Mouse (Mus musculus) right cerebral cortex, postnatal 10 days (tissue): ENCODE measurements around the gene Rasgef1c.

Experiments used
- DNase-seq, 2 experiments: peaks; one replicate each; pipeline ENCODE4 v3.0.0; 2021; ENCODE audit warnings: low spot score in 2 of 2

Gene Rasgef1c

GRCm38 (mm10) chr11:49901659-49902458 is at the start of gene Rasgef1c:
TSS of gene Rasgef1c (plus strand) at chr11:49901835.
- DNase-seq = peak; percentile 73 to 80

GRCm38 (mm10) chr11:49855144-49855543 is 46.5 kb upstream of the Rasgef1c start:
- DNase-seq = no peak

DNA sequence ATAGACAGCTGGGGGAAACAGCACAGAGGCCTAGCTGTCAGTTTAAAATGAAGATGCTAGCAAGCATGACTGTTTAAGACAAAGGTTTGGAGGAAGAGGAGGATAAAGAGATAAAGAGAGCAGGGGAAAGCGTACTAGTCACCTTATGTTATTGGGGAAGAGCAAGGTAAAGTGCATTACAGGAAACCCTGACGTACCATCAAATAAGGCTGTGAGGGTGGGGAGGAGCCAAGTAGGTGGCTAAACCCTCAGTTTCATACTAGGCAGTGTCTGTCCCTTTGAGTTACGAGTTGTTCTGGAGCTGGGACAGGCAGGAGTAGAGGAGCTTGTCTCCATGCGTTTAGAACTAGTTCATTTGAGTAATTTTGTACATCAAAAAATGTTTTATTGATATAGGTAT is 40.5 kb upstream of the Rasgef1c start:
- no peak for DNase-seq

DNA sequence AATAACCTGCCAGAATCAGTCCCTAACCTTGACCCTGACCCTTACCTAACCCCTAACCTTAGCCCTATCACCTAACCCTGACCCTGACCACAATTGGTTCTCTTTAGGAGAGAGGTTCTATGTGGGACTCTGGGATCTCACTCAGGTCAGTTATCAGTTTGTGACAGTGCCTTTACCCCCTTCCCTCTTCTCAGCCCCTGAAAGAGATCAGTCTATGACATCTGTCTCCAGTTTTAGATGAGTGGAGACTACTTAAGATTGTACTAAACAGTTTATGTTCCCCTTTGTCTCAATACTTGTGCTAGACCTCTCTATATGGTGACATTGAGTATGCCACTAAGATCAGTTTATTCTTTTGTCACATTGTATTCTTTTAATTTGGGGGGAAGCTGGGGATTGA is 37.7 kb upstream of the Rasgef1c start:
- DNase-seq = no peak

DNA sequence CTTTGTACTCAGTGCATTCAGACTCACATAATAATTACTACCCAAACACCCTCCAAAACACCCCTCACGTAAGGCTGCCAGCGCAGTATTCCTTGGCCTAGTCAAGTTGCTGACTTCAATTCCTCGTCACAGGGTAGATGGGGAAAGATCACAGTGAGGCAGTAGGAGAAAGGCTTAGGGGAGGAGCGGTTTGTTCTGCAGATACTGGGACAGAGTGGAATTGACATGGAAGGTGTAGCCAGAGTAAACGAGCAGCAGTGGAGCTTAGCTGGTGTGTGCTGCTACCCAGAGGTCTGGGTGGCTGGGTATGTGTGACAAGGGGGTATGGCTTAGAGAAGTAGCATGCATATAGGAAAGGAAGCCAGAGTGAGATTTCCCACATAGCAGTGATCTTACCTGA is 34.3 kb upstream of the Rasgef1c start:
- DNase-seq = no peak

GRCm38 (mm10) chr11:49869762-49870161 is 31.9 kb upstream of the Rasgef1c start:
- peak in 1 of 2 experiments; percentile 68 for DNase-seq

DNA sequence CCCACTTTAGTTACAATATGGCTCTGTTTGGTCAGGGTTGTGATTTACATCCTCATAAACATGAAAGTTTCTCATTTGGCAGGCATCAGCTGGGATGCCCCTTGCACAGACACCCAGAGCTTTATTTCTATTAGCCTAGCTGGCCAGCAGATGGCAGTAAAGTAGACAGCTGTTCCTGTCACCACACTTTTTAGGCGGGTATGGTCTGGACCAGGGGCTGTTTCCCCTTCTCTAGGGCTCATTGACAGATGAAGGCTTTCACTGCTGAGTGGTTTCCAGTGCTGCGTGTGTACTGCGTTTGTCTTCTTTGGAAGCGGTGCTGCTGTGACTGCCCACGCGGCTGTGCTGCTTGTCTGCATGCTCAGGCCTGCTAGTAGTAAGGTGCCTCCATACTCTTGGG is 29.7 kb upstream of the Rasgef1c start:
- DNase-seq = peak; percentile 61 to 67

DNA sequence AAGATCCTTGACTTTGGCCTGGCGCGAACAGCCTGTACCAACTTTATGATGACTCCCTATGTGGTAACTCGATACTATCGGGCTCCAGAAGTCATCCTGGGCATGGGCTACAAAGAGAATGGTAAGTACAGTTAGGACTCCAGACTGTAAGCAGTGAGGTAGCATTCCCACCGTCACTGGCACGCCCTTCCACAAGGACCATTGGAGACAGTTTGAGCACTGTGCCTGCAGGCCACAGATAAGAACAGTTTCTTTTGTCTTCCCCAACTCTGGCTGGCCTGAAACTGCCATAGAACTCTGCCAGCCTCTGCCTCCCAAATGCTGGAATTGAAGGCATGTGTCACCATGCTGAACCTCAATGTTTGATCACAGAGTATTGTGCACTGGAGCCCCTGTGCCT is 28.9 kb upstream of the Rasgef1c start:
- DNase-seq = no peak

GRCm38 (mm10) chr11:49876948-49877817 is 24.5 kb upstream of the Rasgef1c start:
- no peak for DNase-seq

GRCm38 (mm10) chr11:49879950-49880642 is 21.5 kb upstream of the Rasgef1c start:
- DNase-seq = no peak

- no peak for DNase-seq
Observed at GRCm38 (mm10) chr11:49883394-49883793, 18.2 kb upstream of the Rasgef1c start.

GRCm38 (mm10) chr11:49888469-49888868 is 13.2 kb upstream of the Rasgef1c start:
- no peak for DNase-seq

- no peak for DNase-seq
Observed at GRCm38 (mm10) chr11:49891993-49892392, 9.6 kb upstream of the Rasgef1c start.

- DNase-seq = no peak
Observed at GRCm38 (mm10) chr11:49893806-49894205, 7.8 kb upstream of the Rasgef1c start.

DNA sequence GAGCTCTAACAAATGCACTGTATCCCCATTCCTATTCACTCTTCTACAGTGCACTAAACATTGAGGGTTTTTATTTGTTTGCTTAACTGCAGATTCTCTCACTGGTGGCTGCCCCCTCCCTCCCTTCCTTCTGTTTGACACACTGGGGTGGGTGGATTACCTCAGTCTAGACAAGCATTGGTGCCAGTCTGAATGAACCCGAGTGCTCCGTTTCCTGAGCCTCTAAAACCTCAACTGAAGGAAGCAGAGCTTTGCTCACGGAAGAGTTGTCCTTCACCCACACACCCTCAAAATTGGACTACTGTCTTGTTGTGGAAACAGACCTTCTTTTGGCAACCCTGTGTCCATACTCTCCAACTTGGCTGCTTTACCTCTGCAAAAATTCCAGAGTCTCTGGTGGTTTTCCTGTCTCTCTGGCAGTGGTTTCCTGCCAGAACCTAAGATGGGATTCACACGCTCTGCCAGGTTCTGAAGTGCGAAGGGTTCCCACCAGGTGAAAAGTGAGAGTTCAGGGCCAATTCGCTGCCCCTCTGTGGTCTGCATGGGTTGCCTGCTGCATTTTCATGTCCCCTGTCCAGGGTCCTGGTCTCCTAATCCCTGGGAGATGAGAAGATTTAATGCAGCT is 5.6 kb upstream of the Rasgef1c start:
- no peak for DNase-seq

GRCm38 (mm10) chr11:49900043-49900442 is 1.6 kb upstream of the Rasgef1c start:
- no peak for DNase-seq

DNA sequence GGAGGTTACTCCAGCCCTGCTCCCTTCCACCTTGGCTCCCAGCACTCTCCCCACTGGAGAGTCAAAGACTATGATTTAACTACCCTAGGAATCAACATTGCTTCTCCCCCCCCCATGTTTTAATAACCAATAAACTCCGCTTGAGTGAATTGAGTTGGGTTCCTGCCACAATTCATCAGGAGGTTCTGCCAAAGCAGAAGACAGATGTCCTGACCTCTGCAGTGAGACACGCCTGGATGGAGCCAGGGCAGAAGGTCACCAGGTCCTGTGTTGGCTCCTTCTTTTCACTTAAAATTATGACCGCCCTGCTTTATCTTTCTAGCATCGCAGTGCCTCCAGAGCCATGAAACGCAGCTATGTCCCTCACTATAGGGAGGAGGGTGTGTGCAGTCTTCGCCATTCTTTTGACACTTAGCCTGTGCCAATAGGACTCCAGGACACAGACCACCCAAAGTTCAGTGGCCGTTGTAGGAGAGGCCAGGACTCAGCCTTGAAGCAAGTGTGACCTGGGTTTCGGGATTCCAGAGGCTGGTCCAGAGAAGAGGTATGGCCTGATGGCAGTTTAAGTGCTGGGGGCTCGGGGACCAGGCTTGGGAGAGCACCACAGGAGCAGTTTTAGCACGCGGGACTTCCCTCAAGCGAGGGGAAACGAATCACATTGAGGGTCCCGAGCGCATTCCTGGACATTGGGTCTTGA is 525 bp upstream of the Rasgef1c start:
- DNase-seq = no peak

- DNase-seq = peak; percentile 69 to 81
Observed at GRCm38 (mm10) chr11:49903333-49903732, 1.7 kb downstream of the Rasgef1c start.

DNA sequence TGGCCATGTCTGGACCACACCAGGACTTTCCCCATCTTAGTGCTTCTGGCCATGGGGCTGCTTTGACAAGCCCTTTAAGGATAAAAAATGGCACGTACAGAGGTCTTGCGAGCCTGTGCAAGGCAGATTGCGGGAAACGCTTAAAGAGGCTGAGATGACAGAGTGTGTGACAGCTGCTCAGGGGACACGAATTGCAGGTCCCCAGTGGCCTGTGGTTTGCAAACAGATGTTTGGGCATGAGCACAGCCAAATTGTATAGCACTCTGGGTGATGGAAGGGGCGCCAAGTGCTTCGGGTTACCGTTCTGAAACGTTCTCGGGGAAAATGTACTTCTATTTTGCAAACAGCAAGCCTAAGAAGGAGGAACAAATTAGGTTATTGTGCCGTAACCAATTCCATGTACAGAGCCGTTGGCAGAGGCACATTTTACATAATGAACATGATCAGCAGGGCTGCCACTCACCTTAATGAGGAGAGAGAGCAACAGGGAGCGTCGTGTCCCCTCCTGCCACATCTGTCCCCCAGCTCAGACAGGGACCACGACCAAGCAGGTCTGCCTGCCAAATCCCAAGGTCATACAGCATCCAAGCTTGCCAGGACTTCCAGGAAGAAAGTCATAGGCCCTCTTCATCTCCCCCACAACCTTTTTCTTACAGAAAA is 17.0 kb downstream of the Rasgef1c start:
- DNase-seq = no peak

DNA sequence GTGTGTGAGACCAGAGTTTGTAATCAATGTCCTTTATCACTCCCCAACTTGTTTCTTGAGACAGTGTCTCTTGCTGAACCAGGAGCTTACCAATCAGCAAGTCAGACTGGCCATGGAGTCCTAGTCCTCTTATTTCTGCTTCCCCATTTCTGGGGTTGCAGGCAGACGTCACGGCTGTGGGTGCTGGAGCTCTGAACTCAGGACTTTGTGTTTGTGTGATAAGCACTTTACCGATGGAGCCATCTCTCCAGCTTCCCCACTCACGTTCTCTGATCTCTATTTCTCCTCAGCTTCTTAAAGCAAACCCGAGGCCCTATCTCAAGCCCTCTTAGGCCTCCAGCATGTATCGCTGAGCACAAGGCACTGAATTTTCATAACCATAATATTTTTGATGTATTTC is 17.7 kb downstream of the Rasgef1c start:
- no peak for DNase-seq

- no peak for DNase-seq
Observed at GRCm38 (mm10) chr11:49923539-49923938, 21.9 kb downstream of the Rasgef1c start.
